Mouse (Mus musculus) heart, embryonic 10.5 days (tissue): ENCODE measurements around the gene Olfr307. TPM values are rescaled to one million over a fixed set of nuclear protein-coding genes. Genes with fewer than 3 reads are reported as not detected.
"Not testable (repeated sequence)": the region's sequence is repeated elsewhere in the genome, so short reads cannot be mapped to it uniquely, and the experiment has no call there.

Experiments
- DNase-seq: peaks from one replicate; pipeline ENCODE4 v3.0.0-alpha.2; 2017; ENCODE audit warnings: low spot score
- H3K27ac ChIP-seq: fragments of 300-500 bp; sonication (generic); 2 replicates; pipeline ENCODE4 v1.5.1; 2016; ENCODE audit warnings: mild to moderate bottlenecking
- H3K27me3 ChIP-seq: fragments of 300-500 bp; sonication (generic); 2 replicates; pipeline ENCODE4 v1.6.1; 2016; ENCODE audit warnings: mild to moderate bottlenecking; ENCODE audit not compliant: poor library complexity, insufficient read depth, severe bottlenecking
- H3K36me3 ChIP-seq: fragments of 300-500 bp; sonication (generic); 2 replicates; pipeline ENCODE4 v1.6.1; 2016; ENCODE audit warnings: mild to moderate bottlenecking, moderate library complexity
- H3K4me1 ChIP-seq: fragments of 300-500 bp; sonication (generic); 2 replicates; pipeline ENCODE4 v1.6.1; 2016; ENCODE audit warnings: mild to moderate bottlenecking
- H3K4me3 ChIP-seq: fragments of 300-500 bp; sonication (generic); 2 replicates; pipeline ENCODE4 v1.5.1; 2016; ENCODE audit warnings: mild to moderate bottlenecking, moderate library complexity
- H3K9me3 ChIP-seq: fragments of 300-500 bp; sonication (generic); 2 replicates; pipeline ENCODE4 v1.6.1; 2016; ENCODE audit warnings: mild to moderate bottlenecking, moderate library complexity
- WGBS: fragments of 180-500 bp; shearing (Covaris S2); methylation state at CpG from one replicate; pipeline ENCODE4 v1.1.7; 2016; 5-methylcytosine and 5-hydroxymethylcytosine counted together
- microRNA-seq: library from miRNA; unstranded; fragments of <30 nt; microRNA quantifications from one replicate; pipeline ENCODE4, GENCODE M21; 2017
- polyA plus RNA-seq: library from polyadenylated mRNA; unstranded; fragments of >200 nt; fragmentation: Nextera tagmentation; extraction: Ambion mirVana; gene quantifications from 2 replicates; pipeline ENCODE4 v1.2.1, GENCODE M21; 2016

The Olfr307 gene
- polyA plus RNA-seq = not detected in 2 replicates

GRCm38 (mm10) chr7:86337486-86337885, at the start of gene Olfr307:
Gene Olfr307, minus strand, starts transcription at chr7:86337586.
- no peak for DNase-seq
- no peaks in the 10 kb centered on the region for H3K4me1 ChIP-seq
- H3K27me3 ChIP-seq = no peaks in the 10 kb centered on the region
- H3K9me3 ChIP-seq = no peaks in the 10 kb centered on the region
- no peaks in the 10 kb centered on the region for H3K36me3 ChIP-seq
- H3K27ac ChIP-seq = no peak within 1 kb of the TSS
- 65% methylated on average over 1 of the region's 1 CpGs for WGBS
- no peak within 1 kb of the TSS for H3K4me3 ChIP-seq

- no peaks in the 10 kb centered on the region for H3K27me3 ChIP-seq
- H3K27ac ChIP-seq = no peak within 1 kb of the TSS
- no peaks in the 10 kb centered on the region for H3K36me3 ChIP-seq
- DNase-seq = no peak
- WGBS = 64% methylated on average over 1 of the region's 1 CpGs
- H3K4me1 ChIP-seq = no peaks in the 10 kb centered on the region
- no peak within 1 kb of the TSS for H3K4me3 ChIP-seq
- H3K9me3 ChIP-seq = no peaks in the 10 kb centered on the region
Observed at GRCm38 (mm10) chr7:86386558-86386957, 49.2 kb upstream of the Olfr307 start, which contains the start of gene Olfr304. Gene Olfr304, minus strand, starts transcription at chr7:86386658.

- Histone ChIP-seq H3K4me1 (no peaks in the 10 kb centered on the region), H3K36me3 (no peaks in the 10 kb centered on the region), H3K27ac (no peak overlapping the region), H3K4me3 (no peak overlapping the region), H3K27me3 (no peaks in the 10 kb centered on the region), H3K9me3 (no peaks in the 10 kb centered on the region)
- no peak for DNase-seq
- 65% methylated on average over 3 of the region's 3 CpGs for WGBS
Observed at GRCm38 (mm10) chr7:86385769-86386168, 48.4 kb upstream of the Olfr307 start.

- H3K4me3 ChIP-seq = no peak within 1 kb of the TSS
- H3K27me3 ChIP-seq = no peaks in the 10 kb centered on the region
- DNase-seq = no peak
- no peaks in the 10 kb centered on the region for H3K9me3 ChIP-seq
- H3K4me1 ChIP-seq = no peaks in the 10 kb centered on the region
- H3K27ac ChIP-seq = no peak within 1 kb of the TSS
- no peaks in the 10 kb centered on the region for H3K36me3 ChIP-seq
- 82% methylated on average over 1 of the region's 1 CpGs for WGBS
Observed at GRCm38 (mm10) chr7:86366828-86367227, 29.4 kb upstream of the Olfr307 start, which contains the start of gene Olfr305. Gene Olfr305, minus strand, starts transcription at chr7:86366928.

- H3K4me3 ChIP-seq, DNase-seq, H3K4me1 ChIP-seq, H3K9me3 ChIP-seq, H3K27me3 ChIP-seq, H3K27ac ChIP-seq, H3K36me3 ChIP-seq: not testable (repeated sequence)
- 89% methylated on average over 9 of the region's 9 CpGs for WGBS
Observed at GRCm38 (mm10) chr7:86346296-86346695, 8.9 kb upstream of the Olfr307 start.

- Histone ChIP-seq H3K4me1 (no peaks in the 10 kb centered on the region), H3K27me3 (no peaks in the 10 kb centered on the region), H3K36me3 (no peaks in the 10 kb centered on the region), H3K4me3 (no peak overlapping the region), H3K9me3 (no peaks in the 10 kb centered on the region), H3K27ac (no peak overlapping the region)
- no peak for DNase-seq
- 64% methylated on average over 3 of the region's 3 CpGs for WGBS
Observed at GRCm38 (mm10) chr7:86344253-86344652, 6.9 kb upstream of the Olfr307 start.

GRCm38 (mm10) chr7:86342881-86343565, 5.6 kb upstream of the Olfr307 start:
- Histone ChIP-seq H3K4me1 (no peaks in the 10 kb centered on the region), H3K27me3 (no peaks in the 10 kb centered on the region)

GRCm38 (mm10) chr7:86325530-86325929, 11.9 kb downstream of the Olfr307 start, which contains the start of gene Olfr308:
Gene Olfr308, minus strand, starts transcription at chr7:86325630.
- no peaks in the 10 kb centered on the region for H3K27me3 ChIP-seq
- no peak within 1 kb of the TSS for H3K27ac ChIP-seq
- no peak for DNase-seq
- no peaks in the 10 kb centered on the region for H3K4me1 ChIP-seq
- H3K4me3 ChIP-seq = no peak within 1 kb of the TSS
- H3K36me3 ChIP-seq = no peaks in the 10 kb centered on the region
- H3K9me3 ChIP-seq = no peaks in the 10 kb centered on the region

More at GRCm38 (mm10) chr7:86342881-86343565, 5.6 kb upstream of the Olfr307 start:
- H3K4me3 ChIP-seq = no peak overlapping the region
- no peaks in the 10 kb centered on the region for H3K9me3 ChIP-seq
- WGBS = 67% methylated on average over 14 of the region's 14 CpGs
- no peak for DNase-seq
- no peak overlapping the region for H3K27ac ChIP-seq
- H3K36me3 ChIP-seq = no peaks in the 10 kb centered on the region

- 89% methylated on average over 2 of the region's 2 CpGs for WGBS
- H3K9me3 ChIP-seq = no peaks in the 10 kb centered on the region
- no peaks in the 10 kb centered on the region for H3K36me3 ChIP-seq
- no peaks in the 10 kb centered on the region for H3K4me1 ChIP-seq
- no peak for DNase-seq
- H3K4me3 ChIP-seq = no peak overlapping the region
- no peaks in the 10 kb centered on the region for H3K27me3 ChIP-seq
- no peak overlapping the region for H3K27ac ChIP-seq
Observed at GRCm38 (mm10) chr7:86321323-86321722, 16.1 kb downstream of the Olfr307 start.

- WGBS = 72% methylated on average over 2 of the region's 2 CpGs
- Histone ChIP-seq H3K27me3 (no peaks in the 10 kb centered on the region), H3K36me3 (no peaks in the 10 kb centered on the region), H3K9me3 (no peaks in the 10 kb centered on the region), H3K4me3 (no peak within 1 kb of the TSS), H3K27ac (no peak within 1 kb of the TSS), H3K4me1 (no peaks in the 10 kb centered on the region)
- DNase-seq = no peak
Observed at GRCm38 (mm10) chr7:86313608-86314007, 23.8 kb downstream of the Olfr307 start, which contains the start of gene Olfr309. Gene Olfr309, minus strand, starts transcription at chr7:86313708.

Small RNA genes lying within 50 kb of the gene (microRNA-seq; reads per million reads assigned to microRNA genes)
- not detected for gene Gm23192

Other genes starting within 250 kb of the Olfr307 start
- not detected in 2 replicates for gene Vmn2r75, start 165.8 kb downstream of the Olfr307 start, polyA plus RNA-seq
- not detected in 2 replicates for gene Vmn2r76, start 91.3 kb downstream of the Olfr307 start, polyA plus RNA-seq
- not detected in 2 replicates for gene Olfr310, start 60.4 kb downstream of the Olfr307 start, polyA plus RNA-seq
- gene Olfr309, start 23.9 kb downstream of the Olfr307 start, polyA plus RNA-seq = not detected in 2 replicates
- gene Olfr308, start 12.0 kb downstream of the Olfr307 start, polyA plus RNA-seq = not detected in 2 replicates
- not detected in 2 replicates for gene Olfr305, start 29.3 kb upstream of the Olfr307 start, polyA plus RNA-seq
- gene Olfr304, start 49.1 kb upstream of the Olfr307 start, polyA plus RNA-seq = not detected in 2 replicates
- not detected in 2 replicates for gene Olfr303, start 60.2 kb upstream of the Olfr307 start, polyA plus RNA-seq
- not detected in 2 replicates for gene Olfr301, start 66.3 kb upstream of the Olfr307 start, polyA plus RNA-seq
- not detected in 2 replicates for gene Olfr299, start 122.3 kb upstream of the Olfr307 start, polyA plus RNA-seq
- not detected in 2 replicates for gene Olfr298, start 154.9 kb upstream of the Olfr307 start, polyA plus RNA-seq
- gene Olfr297, start 182.4 kb upstream of the Olfr307 start, polyA plus RNA-seq = not detected in 2 replicates
- not detected in 2 replicates for gene Olfr295, start 246.3 kb upstream of the Olfr307 start, polyA plus RNA-seq